Mouse (Mus musculus) kidney, adult 2 months (tissue): ENCODE results near the gene Uqcc1. TPM values are rescaled to one million over a fixed set of nuclear protein-coding genes. Genes with fewer than 3 reads are reported as not detected.
A peak's percentile ranks its signal among the peaks of the same experiment; 100 is the strongest.
"Not testable (repeated sequence)": the region's sequence is repeated elsewhere in the genome, so short reads cannot be mapped to it uniquely, and the experiment has no call there.

Experiments used
- DNase-seq: peaks from one replicate; pipeline ENCODE4 v3.0.0; 2021
- H3K27ac ChIP-seq: fragments of 200-500 bp; 2 replicates; pipeline ENCODE4 v1.5.1; 2012; ENCODE audit warnings: low read depth, low read length, control low read depth, inconsistent platforms; ENCODE audit not compliant: insufficient read depth
- H3K27me3 ChIP-seq: fragments of 200-500 bp; replicated peaks from 2 replicates; pipeline ENCODE4 v1.6.1; 2012; ENCODE audit warnings: mild to moderate bottlenecking, moderate library complexity, low read length, inconsistent platforms; ENCODE audit not compliant: control insufficient read depth, insufficient read depth
- H3K36me3 ChIP-seq: fragments of 200-500 bp; 2 replicates; pipeline ENCODE4 v1.6.1; 2012; ENCODE audit warnings: mild to moderate bottlenecking, moderate library complexity, low read length, inconsistent platforms; ENCODE audit not compliant: control insufficient read depth, insufficient read depth
- H3K4me1 ChIP-seq: fragments of 200-500 bp; 2 replicates; pipeline ENCODE4 v1.6.1; 2011; ENCODE audit warnings: low read length; ENCODE audit not compliant: control insufficient read depth, insufficient read depth
- H3K4me3 ChIP-seq: fragments of 200-500 bp; 2 replicates; pipeline ENCODE4 v1.5.1; 2011; ENCODE audit warnings: mild to moderate bottlenecking, low read depth, low read length, control low read depth; ENCODE audit not compliant: insufficient read depth
- CTCF ChIP-seq: fragments of 200-500 bp; conservative IDR thresholded peaks from 2 replicates; pipeline ENCODE4 v1.5.1; 2011; ENCODE audit warnings: low read depth, mild to moderate bottlenecking, control low read depth, low read length, moderate library complexity, mixed read lengths; ENCODE audit not compliant: insufficient read depth, insufficient read length
- POLR2A ChIP-seq: fragments of 200-500 bp; IDR thresholded peaks from one replicate; pipeline ENCODE4 v1.6.1; 2011; ENCODE audit warnings: low read depth, low read length, control low read depth
- WGBS: fragments of 180-500 bp; shearing (Covaris S2); methylation state at CpG from one replicate; pipeline ENCODE4 v1.1.7; 2018; 5-methylcytosine and 5-hydroxymethylcytosine counted together
- polyA plus RNA-seq: library from polyadenylated mRNA; depleted of rRNA; stranded (reverse); fragments of >200 nt; gene quantifications from 2 replicates; pipeline ENCODE4 v1.2.3, GENCODE M21; 2012

Uqcc1 gene
- polyA plus RNA-seq, 1 experiment, result 74.9 TPM

GRCm38 (mm10) chr2:155834732-155835131 lies 95.4 kb downstream of the Uqcc1 start, which contains the start of gene Fam83c:
TSS of gene Fam83c (minus strand) at chr2:155834854.
- H3K27me3 ChIP-seq, result no peaks in the 10 kb centered on the region
- no peak within 1 kb of the TSS for H3K4me3 ChIP-seq
- TF ChIP-seq POLR2A (no peak), CTCF (no peak)
- no peak for DNase-seq
- no peaks in the 10 kb centered on the region for H3K4me1 ChIP-seq
- no peak within 1 kb of the TSS for H3K27ac ChIP-seq
- 59% methylated on average over 9 of the region's 9 CpGs for WGBS
- H3K36me3 ChIP-seq, result no peaks in the 10 kb centered on the region

GRCm38 (mm10) chr2:155832087-155832486 lies 98.0 kb downstream of the Uqcc1 start:
- peak; percentile 39; the same call in 1 of the 2 replicates for TF ChIP-seq CTCF
- DNase-seq, H3K4me3 ChIP-seq, H3K27me3 ChIP-seq, H3K27ac ChIP-seq, H3K4me1 ChIP-seq, H3K36me3 ChIP-seq: not testable (repeated sequence)
- 70% methylated on average over 1 of the region's 1 CpGs for WGBS

GRCm38 (mm10) chr2:155831302-155831701 lies 98.8 kb downstream of the Uqcc1 start:
- DNase-seq, result no peak
- no peak overlapping the region for H3K27ac ChIP-seq
- no peaks in the 10 kb centered on the region for H3K36me3 ChIP-seq
- no peak overlapping the region for H3K4me3 ChIP-seq
- no peaks in the 10 kb centered on the region for H3K27me3 ChIP-seq
- WGBS, result 57% methylated on average over 9 of the region's 9 CpGs
- TF ChIP-seq POLR2A, result no peak
- no peaks in the 10 kb centered on the region; the same call in 1 of the 2 replicates for H3K4me1 ChIP-seq

- WGBS, result 93% methylated on average over 8 of the region's 8 CpGs
- H3K27me3 ChIP-seq, result no peaks in the 10 kb centered on the region
- no peak for DNase-seq
- TF ChIP-seq POLR2A (no peak), CTCF (no peak)
- no peaks in the 10 kb centered on the region; the same call in 1 of the 2 replicates for H3K4me1 ChIP-seq
- no peak overlapping the region for H3K27ac ChIP-seq
- no peaks in the 10 kb centered on the region for H3K36me3 ChIP-seq
- no peak overlapping the region for H3K4me3 ChIP-seq
Measured at GRCm38 (mm10) chr2:155830841-155831240, 99.3 kb downstream of the Uqcc1 start.

GRCm38 (mm10) chr2:155826630-155827424 lies 103.3 kb downstream of the Uqcc1 start, which contains the start of gene Eif6:
TSS of gene Eif6 (minus strand) at chr2:155826925.
- WGBS, result 3% methylated on average over 27 of the region's 27 CpGs
- DNase-seq, result peak; percentile 94
- Histone ChIP-seq H3K27me3 (no peaks in the 10 kb centered on the region), H3K4me3 (peak within 1 kb of the TSS; percentile 85), H3K36me3 (no peaks in the 10 kb centered on the region), H3K27ac (peak within 1 kb of the TSS; percentile 84), H3K4me1 (no peaks in the 10 kb centered on the region; the same call in 1 of the 2 replicates)
- TF ChIP-seq CTCF (no peak), POLR2A (no peak)

- peak overlapping the region; percentile 85 for H3K4me3 ChIP-seq
- peak; percentile 38 for TF ChIP-seq POLR2A
- TF ChIP-seq CTCF, result no peak
- H3K27me3 ChIP-seq, result no peaks in the 10 kb centered on the region
- H3K4me1 ChIP-seq, result no peaks in the 10 kb centered on the region; the same call in 1 of the 2 replicates
- DNase-seq, result peak; percentile 40
- 1% methylated on average over 52 of the region's 52 CpGs for WGBS
- H3K36me3 ChIP-seq, result 0 out of 2 replicates have a peak, but pooled peaks cover 2% of the 10 kb centered on the region
- H3K27ac ChIP-seq, result peak overlapping the region; percentile 84
Measured at GRCm38 (mm10) chr2:155825904-155826629, 104.0 kb downstream of the Uqcc1 start.

GRCm38 (mm10) chr2:155823722-155824121 lies 106.4 kb downstream of the Uqcc1 start:
- TF ChIP-seq CTCF, result no peak
- no peak for TF ChIP-seq POLR2A
- WGBS, result 95% methylated on average over 8 of the region's 8 CpGs
- Histone ChIP-seq H3K36me3 (0 out of 2 replicates have a peak, but pooled peaks cover 2% of the 10 kb centered on the region), H3K27ac (no peak overlapping the region), H3K4me1 (peaks cover 18% of the 10 kb centered on the region), H3K27me3 (no peaks in the 10 kb centered on the region), H3K4me3 (no peak overlapping the region)
- no peak for DNase-seq
